Mouse (Mus musculus): ENCODE measurements at regions not wholly inside any gene's neighbourhood (a gene's known extent, or its start where the extent isn't known, plus 50 kb on each side); places are given as distances from the start of the nearest gene placed in this dataset.
A peak's percentile ranks its signal among the peaks of the same experiment; 100 is the strongest.

DNA sequence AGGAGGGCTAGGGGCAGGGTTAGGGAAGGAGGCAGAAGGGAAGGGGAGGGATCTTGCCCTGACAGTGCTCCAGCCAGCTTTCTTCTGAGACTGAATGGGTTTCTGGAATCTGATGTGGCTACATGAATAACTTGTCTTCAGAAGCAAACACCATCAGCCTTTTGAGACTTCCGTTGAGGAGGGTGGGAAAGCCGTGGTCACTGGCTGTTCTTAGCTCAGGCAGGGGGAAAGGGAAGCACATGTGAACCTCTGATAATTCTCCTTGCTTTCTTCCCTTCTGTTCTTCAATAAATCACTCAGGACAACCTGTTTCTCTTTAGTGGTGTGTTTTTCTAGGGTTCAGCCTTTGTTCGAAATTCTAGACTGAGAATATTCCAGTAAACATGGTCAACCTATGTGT lies 148.9 kb downstream of the Bcl11a start:
- intact Hi-C loops (cut with DNase I): no loop called here
- DNase-seq (ENCODE audit: low spot score in 2 of 2): no peak

DNA sequence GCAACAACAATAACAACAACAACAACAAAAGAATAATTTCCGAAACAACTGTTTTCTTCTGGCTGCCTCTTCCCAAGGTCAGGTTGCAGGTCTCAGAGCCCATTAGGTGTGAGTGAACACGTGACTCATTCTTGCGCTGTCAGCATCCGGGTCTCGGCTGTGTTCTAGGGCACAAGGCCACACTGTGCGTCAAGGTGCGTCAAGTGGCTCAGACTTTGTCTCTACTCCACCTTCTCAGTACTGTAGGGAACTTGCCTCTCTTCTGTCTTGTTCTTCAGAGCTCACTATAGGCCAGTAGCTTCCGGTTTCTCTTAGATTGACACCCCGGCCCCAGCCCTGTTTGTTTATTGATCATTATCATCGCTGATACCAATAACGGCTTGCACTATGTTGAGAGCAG lies 155.5 kb downstream of the Bcl11a start:
- intact Hi-C loops (cut with DNase I): no loop called here
- DNase-seq (ENCODE audit: low spot score in 2 of 2): no peak

DNA sequence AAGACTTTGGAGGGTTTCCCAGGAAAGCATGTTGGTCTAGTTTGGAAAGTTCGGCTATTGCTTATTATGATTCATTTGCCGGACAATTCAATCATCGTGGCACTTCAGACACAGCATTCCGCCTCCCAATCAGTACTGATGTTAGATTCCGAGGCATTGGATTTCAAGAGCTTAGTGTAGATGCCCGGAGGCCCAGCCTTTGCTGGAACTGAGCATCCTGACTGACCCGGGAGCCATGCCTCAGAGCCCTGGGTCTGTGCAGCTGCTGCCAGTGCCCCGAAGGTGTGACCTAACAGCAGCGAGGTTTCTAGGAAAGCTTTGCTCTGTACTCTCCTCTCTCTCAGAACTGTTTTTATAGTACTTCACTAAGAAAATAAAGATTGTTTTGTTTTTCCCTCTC lies 156.0 kb downstream of the Bcl11a start:
- intact Hi-C loops (cut with DNase I): no loop called here
- DNase-seq (ENCODE audit: low spot score in 2 of 2): no peak

DNA sequence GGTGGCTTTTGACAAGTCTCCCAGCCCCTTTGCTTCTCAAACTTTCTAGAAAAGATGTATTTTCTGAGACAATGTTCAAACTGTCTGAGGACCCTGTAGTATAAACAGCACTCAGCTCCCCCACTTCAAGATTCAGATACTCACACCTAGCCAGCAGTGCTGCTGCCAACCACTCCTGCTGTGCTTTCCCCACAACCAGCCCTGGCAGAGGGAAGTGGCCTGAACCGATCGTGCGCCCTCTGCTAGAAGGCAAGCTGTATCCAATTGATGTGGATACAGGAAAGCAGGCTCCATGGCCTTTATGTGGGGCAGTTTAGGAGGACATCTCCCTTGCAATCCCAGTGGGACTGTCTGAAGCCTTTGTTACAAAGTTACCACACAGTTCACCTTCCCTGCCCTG lies 156.6 kb downstream of the Bcl11a start:
- DNase-seq (ENCODE audit: low spot score in 2 of 2): no peak
- intact Hi-C loops (cut with DNase I): no loop called here

DNA sequence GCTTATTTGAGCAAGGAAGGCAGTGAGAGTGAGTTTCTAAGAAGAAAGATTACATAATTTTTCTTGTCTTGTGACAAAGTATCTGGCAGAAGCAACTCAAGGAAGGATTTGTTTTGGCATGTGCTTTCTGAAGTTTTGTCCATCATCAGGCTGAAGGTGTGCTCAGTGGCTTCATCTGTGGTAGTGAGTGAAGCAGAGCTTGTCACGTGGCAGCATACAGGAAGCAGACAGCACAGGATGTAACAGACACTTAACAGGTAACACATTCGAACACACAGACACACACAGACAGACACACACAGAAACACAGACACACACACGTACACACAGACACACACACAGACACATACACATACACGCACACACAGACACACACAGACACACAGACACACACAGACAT lies 157.5 kb downstream of the Bcl11a start:
- no peak for DNase-seq (ENCODE audit: low spot score in 2 of 2)
- intact Hi-C loops (cut with DNase I): no loop called here

DNA sequence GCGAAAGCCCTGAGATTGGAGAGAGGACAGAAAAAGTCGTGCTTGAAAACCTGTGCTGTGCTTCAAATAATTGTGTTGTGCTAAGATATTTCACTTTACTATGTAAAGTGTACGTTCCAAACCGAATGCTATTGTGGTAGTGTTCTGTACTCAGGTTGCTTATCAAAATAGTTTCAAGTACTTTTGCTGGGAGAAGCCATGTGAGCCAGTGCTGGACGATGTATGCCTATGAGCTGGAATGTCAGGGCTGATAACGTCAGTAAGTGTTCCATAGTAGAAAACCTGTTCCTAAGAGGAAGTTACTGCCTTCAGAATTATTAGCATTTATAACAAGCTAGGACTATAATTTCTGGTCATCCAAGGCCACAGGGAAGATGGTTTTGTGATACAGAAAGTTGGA lies 161.8 kb downstream of the Bcl11a start:
- no peak for DNase-seq (ENCODE audit: low spot score in 2 of 2)
- intact Hi-C loops (cut with DNase I): no loop called here

DNA sequence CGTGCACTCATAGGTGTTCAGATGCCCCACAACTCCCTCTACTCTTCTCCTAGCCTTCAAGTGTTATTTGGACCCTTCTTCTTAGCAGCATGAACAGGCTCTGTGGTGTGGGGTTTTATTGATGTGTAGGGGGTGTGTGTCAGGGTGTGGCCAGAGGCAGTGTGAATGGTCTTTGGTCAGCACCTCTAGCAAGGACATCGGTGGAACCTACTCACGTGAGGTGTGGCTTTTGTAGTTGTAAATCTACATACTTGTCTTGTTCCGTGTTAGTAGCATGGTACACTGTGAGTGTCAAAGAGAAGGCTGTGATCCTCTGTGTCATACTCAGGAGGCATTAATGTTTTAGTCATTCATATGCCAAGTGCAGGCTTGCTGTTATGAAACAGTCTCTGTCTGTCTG lies 164.2 kb downstream of the Bcl11a start:
- DNase-seq (ENCODE audit: low spot score in 2 of 2): no peak
- intact Hi-C loops (cut with DNase I): no loop called here

DNA sequence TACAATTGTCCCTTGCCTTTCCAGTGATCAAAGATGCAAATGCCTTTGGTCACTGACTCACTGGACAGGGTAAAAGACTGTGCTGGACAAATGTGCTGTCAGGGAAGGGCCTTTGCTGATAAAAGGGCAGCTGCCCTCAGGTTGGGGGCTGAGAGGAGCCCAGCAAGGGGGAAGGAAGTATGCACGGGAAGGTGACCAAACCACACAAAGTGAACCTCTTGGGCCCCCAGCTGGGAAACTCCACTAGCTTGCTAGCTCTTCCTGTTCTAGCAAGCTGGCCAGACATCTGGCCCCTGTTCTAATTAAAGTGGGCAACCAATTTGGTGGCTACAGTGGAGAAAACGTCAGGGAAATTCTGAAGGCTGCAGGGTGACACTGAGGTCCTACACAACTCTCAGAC lies 165.0 kb downstream of the Bcl11a start:
- DNase-seq (ENCODE audit: low spot score in 2 of 2): no peak
- intact Hi-C loops (cut with DNase I): no loop called here

DNA sequence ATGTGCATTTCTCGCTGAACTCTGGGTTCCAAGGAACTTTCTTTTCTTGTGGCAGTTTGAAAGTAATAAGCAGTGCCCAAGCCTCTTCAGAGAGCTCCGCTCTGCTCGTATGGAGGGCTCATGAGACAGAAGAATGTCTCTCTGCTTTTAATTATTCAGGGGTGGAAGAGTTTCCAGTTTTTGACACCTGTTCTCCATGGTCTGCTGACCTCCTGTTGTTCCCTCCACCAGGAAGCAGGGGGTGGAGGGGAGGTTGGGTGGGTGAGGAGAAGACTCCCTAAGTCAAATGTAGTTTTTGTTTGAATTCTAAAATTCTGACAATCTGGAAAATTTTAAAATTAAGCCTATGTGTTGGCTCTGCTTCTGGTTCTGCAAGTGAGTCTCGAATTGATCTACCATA lies 167.5 kb downstream of the Bcl11a start:
- intact Hi-C loops (cut with DNase I): no loop called here

DNA sequence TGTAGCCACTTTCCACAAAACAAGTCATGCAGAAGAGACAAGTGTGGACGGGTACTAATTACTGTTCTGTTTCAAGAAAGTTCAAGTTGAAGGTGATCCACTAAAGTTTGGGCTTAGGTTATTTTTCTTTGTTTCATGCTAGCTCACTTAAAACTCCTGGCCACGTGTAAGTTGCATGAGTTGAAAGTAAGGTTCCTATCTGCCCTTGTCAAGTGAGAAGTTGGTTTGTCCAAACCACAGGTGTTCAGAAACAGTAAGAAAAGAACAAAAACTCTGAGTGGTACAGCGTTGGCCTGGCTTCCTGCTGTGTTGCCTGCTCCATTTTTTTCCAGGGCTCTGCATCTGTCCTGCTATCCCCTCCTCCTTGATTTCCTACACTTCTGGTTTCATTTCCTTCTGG lies 168.5 kb downstream of the Bcl11a start:
- no peak for DNase-seq (ENCODE audit: low spot score in 2 of 2)
- intact Hi-C loops (cut with DNase I): no loop called here

More for the DNA sequence above, 167.5 kb downstream of the Bcl11a start:
- DNase-seq (ENCODE audit: low spot score in 2 of 2): no peak

DNA sequence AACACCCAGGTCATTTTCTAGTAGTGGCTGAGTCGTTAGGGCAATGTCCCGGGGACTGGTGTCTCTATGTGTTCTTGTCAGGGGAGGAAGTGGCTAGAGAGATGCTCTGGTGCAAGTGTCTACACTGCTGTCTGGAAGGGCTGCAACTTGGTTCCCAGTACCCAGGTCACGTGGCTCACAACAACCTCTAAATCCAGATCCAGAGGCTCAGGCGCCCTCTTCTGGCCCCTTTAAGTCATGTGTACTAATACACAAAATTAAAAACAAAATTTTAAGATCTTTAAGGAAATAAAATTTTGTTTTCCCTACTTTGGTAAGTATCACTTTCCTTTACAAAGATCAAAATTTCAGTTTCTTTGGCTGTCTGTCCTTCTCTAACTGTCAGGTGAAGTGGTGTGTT lies 169.4 kb downstream of the Bcl11a start:
- no peak for DNase-seq (ENCODE audit: low spot score in 2 of 2)
- intact Hi-C loops (cut with DNase I): no loop called here

DNA sequence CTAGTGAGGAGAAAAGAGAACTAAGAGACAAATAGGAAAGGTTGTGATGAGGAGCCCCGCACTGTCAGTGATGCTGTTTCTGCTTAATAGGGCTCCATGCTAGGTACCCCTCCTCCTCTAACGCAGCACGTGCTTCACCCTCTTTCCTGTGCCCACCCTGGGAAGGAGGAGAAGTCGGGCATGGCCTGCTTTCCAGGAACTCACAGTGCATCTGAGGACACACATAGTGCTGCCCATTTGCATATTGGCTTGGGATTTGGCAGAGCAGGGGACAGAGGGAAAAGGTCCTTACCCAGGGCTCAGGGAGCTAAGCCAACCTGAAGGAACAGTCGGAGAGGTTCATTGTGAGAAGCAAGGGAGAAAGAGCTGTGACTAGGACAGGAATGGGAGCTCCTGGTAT lies 173.7 kb downstream of the Bcl11a start:
- DNase-seq (ENCODE audit: low spot score in 2 of 2): no peak
- intact Hi-C loops (cut with DNase I): no loop called here

DNA sequence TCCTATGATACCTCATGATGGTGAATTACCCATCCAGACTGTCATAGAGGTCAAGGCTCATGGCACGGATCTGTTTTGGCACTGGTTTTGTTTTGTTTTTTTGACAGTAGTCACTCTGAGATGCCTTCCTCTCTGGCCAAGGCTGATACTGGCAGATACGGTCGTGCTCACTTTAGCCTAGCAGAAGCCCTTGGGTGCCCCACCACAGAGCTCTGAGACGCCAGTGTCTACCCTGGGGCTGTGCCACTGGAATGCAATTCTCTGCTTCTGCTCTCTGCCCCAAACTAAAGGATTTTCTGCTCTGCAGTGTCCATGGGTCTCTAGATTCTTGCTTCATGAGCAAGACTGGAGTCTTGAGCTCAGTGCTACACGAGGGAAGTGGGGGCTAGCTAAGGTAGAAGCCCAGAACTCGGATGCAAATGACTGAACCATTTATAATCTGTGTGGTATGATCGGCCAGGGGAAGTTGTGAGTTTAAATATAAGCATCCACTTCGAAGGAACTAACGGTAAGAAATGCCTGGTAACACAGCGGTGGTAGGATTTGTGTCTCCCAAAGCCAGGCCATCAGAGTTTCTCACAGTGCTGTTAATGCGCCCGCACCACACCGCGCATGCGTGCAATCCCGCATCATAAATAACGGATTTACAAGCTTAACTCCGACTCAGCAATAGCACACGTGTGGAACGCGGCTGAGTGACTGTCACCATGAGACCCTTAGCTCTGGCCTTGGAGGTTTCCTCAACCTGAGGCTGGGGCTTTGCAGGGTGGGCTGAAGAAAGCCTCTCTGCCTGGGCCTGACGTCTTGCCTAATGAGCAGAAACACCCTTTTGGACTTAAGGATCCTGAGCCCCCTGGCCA lies 177.6 kb downstream of the Bcl11a start:
- no peak for DNase-seq (ENCODE audit: low spot score in 2 of 2)
- intact Hi-C loops (cut with DNase I): no loop called here

DNA sequence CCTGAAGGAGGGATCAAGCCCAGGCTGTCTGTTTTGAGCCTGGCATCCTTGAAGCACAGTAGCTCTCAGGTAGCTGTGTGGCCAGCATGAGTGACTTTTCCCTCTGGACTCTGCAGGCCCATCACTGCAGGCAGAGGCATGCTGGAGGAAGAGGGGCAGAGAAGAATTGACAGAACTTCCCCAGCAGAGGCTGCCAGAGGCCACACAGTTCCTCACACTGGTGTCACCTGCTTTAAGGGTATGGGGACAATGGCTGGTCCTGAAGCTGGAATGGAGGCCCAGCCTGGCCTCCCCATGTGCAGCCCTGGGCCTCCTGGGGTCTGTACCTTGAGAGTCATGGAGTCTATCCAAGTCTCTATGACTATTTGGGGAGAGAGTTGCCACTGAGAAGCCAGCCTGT lies 179.9 kb downstream of the Bcl11a start:
- intact Hi-C loops (cut with DNase I): no loop called here
- DNase-seq (ENCODE audit: low spot score in 2 of 2): no peak

DNA sequence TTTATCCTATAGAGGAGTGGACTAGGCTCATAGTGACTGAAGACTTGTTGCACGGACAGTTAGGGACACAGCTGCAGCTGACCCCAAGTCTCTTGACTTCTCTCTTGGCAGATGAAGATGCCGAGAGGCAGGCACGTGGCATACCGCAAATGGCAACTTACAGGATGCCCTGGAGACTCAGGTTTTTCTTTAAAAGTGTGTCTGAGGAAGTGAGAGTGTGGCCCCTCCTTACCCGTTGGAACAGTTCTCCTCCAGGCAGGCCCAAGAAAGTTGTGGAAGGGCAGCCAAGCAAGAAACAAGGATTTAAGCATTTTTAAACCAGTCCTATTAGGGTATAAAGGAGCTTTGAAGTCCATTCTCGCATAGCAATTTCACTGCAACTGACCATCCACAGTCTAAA lies 180.5 kb downstream of the Bcl11a start:
- intact Hi-C loops (cut with DNase I): no loop called here
- no peak for DNase-seq (ENCODE audit: low spot score in 2 of 2)

DNA sequence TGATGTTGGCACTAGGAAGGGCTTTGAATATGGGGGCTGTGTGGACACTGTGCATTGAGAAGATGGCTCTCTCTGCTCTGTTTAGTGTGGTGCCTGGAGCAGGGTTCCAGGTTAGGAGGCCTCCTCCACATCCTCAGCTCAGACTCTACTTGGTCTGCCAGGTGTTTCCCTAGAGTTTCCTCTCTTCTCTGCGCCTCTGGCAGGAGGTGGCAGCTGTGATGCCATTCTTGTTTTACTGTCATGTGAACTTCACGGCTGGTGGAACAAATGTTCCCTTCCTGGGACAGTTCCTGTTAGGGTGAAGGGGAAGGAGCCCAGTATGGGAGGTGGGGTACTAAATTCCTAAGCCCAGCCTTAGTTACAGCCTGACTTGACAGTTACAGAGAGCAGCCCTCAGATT lies 181.8 kb downstream of the Bcl11a start:
- intact Hi-C loops (cut with DNase I): no loop called here
- no peak for DNase-seq (ENCODE audit: low spot score in 2 of 2)

DNA sequence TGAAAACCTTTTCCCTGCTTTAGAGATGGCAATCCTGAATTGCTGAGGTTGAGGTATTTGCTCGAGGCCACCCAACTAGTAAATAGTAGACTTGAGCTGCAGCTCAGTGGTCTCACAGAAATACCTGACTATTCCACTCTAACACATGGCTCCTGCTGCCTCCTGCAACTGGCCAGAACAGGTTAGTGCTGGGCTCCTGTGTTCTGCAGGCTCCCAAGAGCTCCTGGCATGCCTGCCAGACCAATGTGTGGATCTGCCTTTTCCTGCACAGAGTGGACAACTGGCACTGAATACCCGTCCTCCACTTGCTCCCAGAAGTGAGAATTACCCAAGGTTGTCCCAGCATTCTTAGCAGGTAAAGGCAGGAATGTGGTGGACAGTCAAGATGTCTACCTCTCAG lies 191.2 kb downstream of the Bcl11a start:
- intact Hi-C loops (cut with DNase I): no loop called here
- no peak for DNase-seq (ENCODE audit: low spot score in 2 of 2)

DNA sequence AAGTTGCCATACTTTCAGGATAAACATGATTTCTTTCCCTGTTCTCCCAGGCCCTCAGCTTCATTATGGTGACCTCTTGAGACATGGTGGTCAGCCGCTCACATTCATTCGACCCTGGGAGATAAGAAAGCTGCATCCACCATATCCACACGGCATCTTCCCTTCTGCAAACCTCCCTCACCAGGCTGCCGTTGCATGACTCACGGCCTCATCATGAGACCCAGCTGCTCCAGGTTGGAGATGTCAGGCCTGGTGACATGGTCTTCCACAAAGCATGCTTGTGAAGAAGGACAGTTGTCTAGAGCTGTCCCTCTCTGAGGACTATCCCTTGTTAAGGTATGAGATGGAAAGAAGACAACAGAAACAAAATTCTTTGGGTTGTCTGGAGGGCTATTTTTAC lies 203.8 kb downstream of the Bcl11a start:
- intact Hi-C loops (cut with DNase I): no loop called here
- DNase-seq (ENCODE audit: low spot score in 2 of 2): no peak

DNA sequence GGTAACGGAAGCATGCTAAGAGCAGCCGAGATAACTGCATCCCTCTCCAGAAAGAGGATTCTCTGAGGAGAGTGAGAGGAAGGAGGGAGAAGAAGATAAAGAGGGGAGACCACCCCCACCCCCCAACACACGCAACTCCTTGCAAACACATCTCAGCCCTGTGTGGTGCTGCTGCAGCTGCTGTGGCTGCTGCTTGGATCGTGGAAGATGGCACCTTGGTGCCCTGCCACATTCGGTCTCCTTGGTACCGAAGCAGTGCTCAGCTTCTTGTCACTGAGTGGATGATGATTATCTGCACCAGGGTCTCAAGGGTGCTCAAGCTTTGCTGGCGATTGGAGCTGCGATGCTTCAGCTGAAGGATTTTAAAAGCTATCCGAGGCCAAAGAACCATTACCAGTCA lies 204.7 kb downstream of the Bcl11a start:
- DNase-seq (ENCODE audit: low spot score in 2 of 2): peak; percentile 6 to 52
- intact Hi-C loops (cut with DNase I): no loop called here

DNA sequence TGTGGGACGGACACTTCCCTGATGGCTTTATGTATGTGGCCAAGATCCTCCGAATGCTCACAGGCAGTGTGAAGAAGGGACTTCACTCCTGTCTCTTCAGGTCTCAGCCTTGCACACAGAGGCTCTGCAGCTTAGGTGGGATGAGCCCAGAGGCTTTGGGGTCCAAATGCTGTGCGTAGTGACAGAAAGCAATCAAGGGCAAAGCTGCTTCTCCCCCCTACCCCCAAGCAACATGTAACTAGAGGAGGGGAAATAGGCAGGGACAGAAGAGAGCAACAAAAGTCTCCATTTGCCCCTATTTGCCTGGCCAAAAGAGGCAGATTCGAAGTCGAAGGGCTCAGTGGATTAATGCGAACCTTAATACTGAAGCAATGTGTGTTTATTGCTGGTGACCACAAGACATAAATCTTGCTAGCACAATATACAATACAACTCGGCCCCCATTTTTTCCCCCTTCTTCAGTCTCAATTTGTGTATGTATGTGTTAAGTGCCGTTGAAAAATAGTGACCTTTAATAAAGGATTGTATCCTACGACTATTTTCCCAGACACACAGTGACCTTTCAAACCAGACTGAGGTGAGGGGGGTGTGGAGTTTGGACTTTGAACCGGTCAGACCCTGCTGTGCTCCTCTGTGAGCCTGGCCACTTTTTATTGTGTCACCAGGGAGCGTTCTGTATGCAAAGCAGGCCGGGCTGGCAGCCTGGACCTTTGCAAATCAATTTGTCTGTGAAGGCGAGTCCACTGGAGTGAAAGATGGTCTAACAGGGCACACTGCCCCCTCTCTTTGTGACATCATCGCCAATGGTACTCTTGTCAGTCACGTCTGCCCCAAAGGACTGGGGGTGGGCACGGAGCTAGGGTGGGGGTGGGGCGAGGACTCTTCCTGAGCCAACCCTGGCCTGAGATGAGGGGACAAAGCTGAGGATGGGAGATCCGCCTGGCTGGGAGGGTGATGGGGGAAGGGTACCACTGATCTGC lies 208.6 kb downstream of the Bcl11a start:
- intact Hi-C loops (cut with DNase I): no loop called here

DNA sequence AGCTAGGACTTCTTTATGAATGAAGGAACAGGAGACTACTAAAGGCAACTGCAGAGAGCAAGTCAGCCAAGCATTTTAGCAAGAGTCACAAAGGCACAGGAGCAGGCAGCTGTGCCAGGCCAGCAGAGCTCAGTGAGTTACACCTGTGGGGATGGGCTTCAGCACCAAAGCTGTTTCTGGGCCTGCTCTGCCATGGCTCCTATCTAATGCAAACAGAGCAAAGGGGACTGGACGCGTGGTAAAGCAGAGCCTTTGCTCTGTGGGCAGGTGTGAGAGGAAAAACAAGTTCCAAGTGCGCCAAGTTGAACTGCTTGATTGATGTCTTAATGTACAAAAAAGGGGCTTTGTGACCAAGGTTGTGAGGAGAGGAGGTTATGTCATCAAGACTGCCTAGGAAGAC lies 215.4 kb downstream of the Bcl11a start:
- DNase-seq (ENCODE audit: low spot score in 2 of 2): no peak
- intact Hi-C loops (cut with DNase I): no loop called here

More for the DNA sequence above, 208.6 kb downstream of the Bcl11a start:
- no peak for DNase-seq (ENCODE audit: low spot score in 2 of 2)

Measured in left cerebral cortex, postnatal 14 days (tissue).